Mouse (Mus musculus): ENCODE results near the gene Mfng. TPM values are rescaled to one million over a fixed set of nuclear protein-coding genes. Genes with fewer than 3 reads are reported as not detected.

Mfng gene
- polyA plus RNA-seq, 1 experiment from 2014 or later: 7.3 TPM

- no peak overlapping the region for H3K27ac ChIP-seq (ENCODE audit: poor library complexity, severe bottlenecking)
- 50% methylated on average over 13 of the region's 13 CpGs for WGBS
- no peaks in the 10 kb centered on the region for H3K9me3 ChIP-seq (replicated peaks)
- no peak for ATAC-seq (ENCODE audit: insufficient number of reproducible peaks, low FRiP score)
- H3K4me3 ChIP-seq: no peak overlapping the region
- peaks cover 34% of the 10 kb centered on the region for H3K4me1 ChIP-seq (replicated peaks)
- peaks cover 89% of the 10 kb centered on the region for H3K27me3 ChIP-seq (replicated peaks)
- no peak overlapping the region for H3K4me2 ChIP-seq
- no peaks in the 10 kb centered on the region for H3K36me3 ChIP-seq
- H3K9ac ChIP-seq: no peak overlapping the region
These were observed 56.3 kb downstream of the Mfng start for GRCm38 (mm10) chr15:78716936-78717335.

DNA sequence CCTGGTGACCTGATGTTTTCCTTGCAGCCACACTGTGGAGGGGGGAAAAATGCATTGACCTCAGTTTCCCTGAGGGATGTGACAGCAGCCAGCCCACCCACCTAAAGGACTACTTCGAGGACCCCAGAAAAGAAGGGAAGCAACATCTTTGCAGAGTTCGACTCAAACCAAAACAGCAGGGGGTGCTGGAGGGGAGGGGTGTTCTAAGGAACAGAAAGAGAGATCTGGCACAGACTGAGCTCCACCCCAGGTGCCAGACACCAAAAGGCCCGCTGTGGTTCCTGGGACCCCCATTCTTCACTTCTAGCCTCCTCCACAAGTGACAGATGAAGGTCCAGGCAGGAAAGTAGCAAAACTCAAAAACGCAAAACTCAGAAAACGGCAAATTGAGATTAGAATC lies 57.4 kb downstream of the Mfng start:
- WGBS: 36% methylated on average over 5 of the region's 5 CpGs
- Histone ChIP-seq H3K36me3 (no peaks in the 10 kb centered on the region), H3K4me2 (no peak overlapping the region)

DNA sequence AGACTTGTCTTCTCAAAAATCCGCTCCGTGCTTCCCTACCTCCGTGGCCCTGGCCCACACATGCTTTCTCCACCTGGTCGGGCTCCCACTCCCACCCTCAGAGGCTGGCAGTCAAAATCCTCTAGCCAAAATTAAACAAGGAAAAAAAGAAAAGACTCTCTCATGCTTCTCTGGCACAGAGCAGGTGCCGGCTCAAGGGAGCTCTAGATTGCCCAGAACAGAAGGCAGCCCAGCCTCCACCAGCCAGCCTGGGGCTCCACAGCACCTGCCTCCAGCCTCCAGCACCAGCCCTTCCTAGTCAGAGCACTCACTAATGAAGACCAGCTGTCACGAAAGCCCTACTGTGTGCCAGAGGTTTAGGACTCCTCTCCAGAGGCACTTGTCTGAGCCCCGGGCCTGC lies 59.5 kb downstream of the Mfng start:
- no peak overlapping the region for H3K9ac ChIP-seq
- no peaks in the 10 kb centered on the region for H3K36me3 ChIP-seq
- H3K4me3 ChIP-seq: no peak overlapping the region
- ATAC-seq (ENCODE audit: insufficient number of reproducible peaks, low FRiP score): no peak
- peaks cover 97% of the 10 kb centered on the region for H3K27me3 ChIP-seq (replicated peaks)
- H3K4me2 ChIP-seq: no peak overlapping the region
- 73% methylated on average over 7 of the region's 7 CpGs for WGBS
- peaks cover 16% of the 10 kb centered on the region for H3K4me1 ChIP-seq (replicated peaks)
- no peak overlapping the region for H3K27ac ChIP-seq (ENCODE audit: poor library complexity, severe bottlenecking)
- no peaks in the 10 kb centered on the region for H3K9me3 ChIP-seq (replicated peaks)

More for the DNA sequence above, 57.4 kb downstream of the Mfng start:
- no peak for ATAC-seq (ENCODE audit: insufficient number of reproducible peaks, low FRiP score)
- Histone ChIP-seq H3K27ac (ENCODE audit: poor library complexity, severe bottlenecking) (no peak overlapping the region), H3K4me3 (no peak overlapping the region), H3K9ac (no peak overlapping the region), H3K4me1 (replicated peaks) (peaks cover 34% of the 10 kb centered on the region), H3K9me3 (replicated peaks) (no peaks in the 10 kb centered on the region), H3K27me3 (replicated peaks) (peaks cover 97% of the 10 kb centered on the region)

- Histone ChIP-seq H3K9me3 (replicated peaks) (no peaks in the 10 kb centered on the region), H3K9ac (no peak overlapping the region), H3K27me3 (replicated peaks) (peaks cover 94% of the 10 kb centered on the region), H3K4me3 (peak overlapping the region; percentile 28), H3K4me1 (replicated peaks) (peaks cover 8% of the 10 kb centered on the region), H3K27ac (ENCODE audit: poor library complexity, severe bottlenecking) (no peak overlapping the region), H3K4me2 (peak overlapping the region; percentile 53), H3K36me3 (no peaks in the 10 kb centered on the region)
- no peak for ATAC-seq (ENCODE audit: insufficient number of reproducible peaks, low FRiP score)
- WGBS: 8% methylated on average over 53 of the region's 53 CpGs
These were observed 60.7 kb downstream of the Mfng start for GRCm38 (mm10) chr15:78712335-78713258.

DNA sequence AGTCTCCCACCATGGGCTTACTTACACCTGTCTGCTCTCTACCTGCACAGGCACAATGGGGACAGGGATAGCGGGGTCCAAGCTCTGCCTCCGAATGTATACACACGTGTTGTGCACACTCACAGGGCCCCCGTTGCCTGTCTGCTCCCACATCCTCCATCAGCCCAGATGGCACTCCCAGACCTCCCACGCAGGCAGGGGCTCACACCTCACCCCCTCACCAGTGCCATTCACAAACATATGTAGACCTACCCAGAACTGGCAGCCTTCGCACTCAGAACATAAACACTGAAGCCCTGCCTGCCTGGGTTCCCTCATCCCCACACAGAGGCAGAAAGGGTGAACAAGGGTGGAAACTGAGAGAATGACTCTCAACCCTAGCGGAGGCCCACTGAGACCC lies 61.3 kb downstream of the Mfng start:
- no peak for ATAC-seq (ENCODE audit: insufficient number of reproducible peaks, low FRiP score)
- Histone ChIP-seq H3K27me3 (replicated peaks) (peaks cover 92% of the 10 kb centered on the region), H3K9ac (no peak overlapping the region), H3K36me3 (no peaks in the 10 kb centered on the region), H3K27ac (ENCODE audit: poor library complexity, severe bottlenecking) (no peak overlapping the region), H3K9me3 (replicated peaks) (no peaks in the 10 kb centered on the region), H3K4me1 (replicated peaks) (peaks cover 5% of the 10 kb centered on the region), H3K4me3 (no peak overlapping the region), H3K4me2 (no peak overlapping the region)
- WGBS: 69% methylated on average over 7 of the region's 7 CpGs

DNA sequence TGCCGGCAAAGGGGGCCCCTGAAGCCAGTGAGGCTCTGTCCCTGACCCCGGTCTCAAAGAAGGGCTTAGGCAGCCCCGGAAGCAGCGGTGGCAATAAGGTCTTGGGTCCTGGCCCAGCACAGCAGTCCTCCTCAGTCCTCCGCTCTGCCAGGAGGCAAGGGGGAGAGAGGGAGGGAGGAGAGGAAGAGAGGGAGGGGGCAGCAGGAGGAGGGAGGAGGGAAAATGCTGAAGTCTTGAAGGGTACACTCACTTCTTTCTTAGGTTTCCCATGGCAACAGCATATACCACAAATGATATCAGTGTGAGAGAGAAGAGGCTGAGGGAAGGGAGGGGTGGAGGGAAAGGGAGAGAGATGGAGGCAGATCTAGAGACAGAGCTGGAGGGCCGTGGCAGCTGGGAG lies 62.6 kb downstream of the Mfng start:
- Histone ChIP-seq H3K4me2 (no peak overlapping the region), H3K9me3 (replicated peaks) (no peaks in the 10 kb centered on the region), H3K9ac (no peak overlapping the region), H3K36me3 (no peaks in the 10 kb centered on the region), H3K27ac (ENCODE audit: poor library complexity, severe bottlenecking) (no peak overlapping the region), H3K27me3 (replicated peaks) (peaks cover 85% of the 10 kb centered on the region), H3K4me1 (replicated peaks) (peaks cover 4% of the 10 kb centered on the region), H3K4me3 (no peak overlapping the region)
- 54% methylated on average over 6 of the region's 6 CpGs for WGBS
- ATAC-seq (ENCODE audit: insufficient number of reproducible peaks, low FRiP score): no peak

- peaks cover 4% of the 10 kb centered on the region for H3K4me1 ChIP-seq (replicated peaks)
- H3K9ac ChIP-seq: no peak overlapping the region
- H3K36me3 ChIP-seq: no peaks in the 10 kb centered on the region
- H3K4me2 ChIP-seq: no peak overlapping the region
- H3K9me3 ChIP-seq (replicated peaks): no peaks in the 10 kb centered on the region
- H3K27ac ChIP-seq (ENCODE audit: poor library complexity, severe bottlenecking): no peak overlapping the region
- peaks cover 84% of the 10 kb centered on the region for H3K27me3 ChIP-seq (replicated peaks)
- H3K4me3 ChIP-seq: no peak overlapping the region
- ATAC-seq (ENCODE audit: insufficient number of reproducible peaks, low FRiP score): no peak
- WGBS: 30% methylated on average over 7 of the region's 7 CpGs
These were observed 63.5 kb downstream of the Mfng start for GRCm38 (mm10) chr15:78709767-78710166.

DNA sequence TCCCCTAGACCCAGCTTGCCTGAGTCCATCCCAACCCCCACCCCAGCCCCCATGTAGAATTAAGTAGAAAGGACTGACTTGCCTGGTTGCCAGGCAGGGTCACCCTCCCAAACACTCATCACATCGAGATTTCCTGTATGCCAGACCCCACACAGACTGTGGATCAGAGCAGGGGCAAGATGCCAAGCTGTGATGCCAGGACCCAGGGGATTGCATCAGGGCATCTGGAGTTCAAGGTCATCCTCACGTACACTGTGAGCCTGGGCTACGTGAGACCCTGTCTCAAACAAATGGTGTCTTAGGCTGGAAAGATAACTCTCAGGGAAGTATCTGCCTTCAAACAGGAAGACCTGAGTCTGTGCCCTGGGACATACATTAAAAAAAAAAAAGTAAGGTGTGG lies 66.6 kb downstream of the Mfng start:
- no peak for ATAC-seq (ENCODE audit: insufficient number of reproducible peaks, low FRiP score)
- Histone ChIP-seq H3K27me3 (replicated peaks) (peaks cover 57% of the 10 kb centered on the region), H3K27ac (ENCODE audit: poor library complexity, severe bottlenecking) (no peak overlapping the region), H3K4me1 (replicated peaks) (peaks cover 3% of the 10 kb centered on the region; the same call in 1 of the 2 replicates), H3K9ac (no peak overlapping the region), H3K4me2 (no peak overlapping the region), H3K9me3 (replicated peaks) (no peaks in the 10 kb centered on the region), H3K4me3 (no peak overlapping the region), H3K36me3 (no peaks in the 10 kb centered on the region)
- WGBS: 44% methylated on average over 3 of the region's 3 CpGs

Other genes starting within 250 kb of the Mfng start
- 30.4 and 32.4 TPM in 2 replicates for gene C1qtnf6, start 242.1 kb downstream of the Mfng start, polyA plus RNA-seq (2016; fragmentation: Nextera tagmentation; extraction: Ambion mirVana)
- gene Sstr3, start 228.8 kb downstream of the Mfng start, polyA plus RNA-seq (2016; fragmentation: Nextera tagmentation; extraction: Ambion mirVana): 0.13 TPM in 1 of 2 replicates, not detected in the other
- 5.5 and 6.9 TPM in 2 replicates for gene Rac2, start 200.7 kb downstream of the Mfng start, polyA plus RNA-seq (2016; fragmentation: Nextera tagmentation; extraction: Ambion mirVana)
- 3.8 and 4.8 TPM in 2 replicates for gene Cyth4, start 176.4 kb downstream of the Mfng start, polyA plus RNA-seq (2016; fragmentation: Nextera tagmentation; extraction: Ambion mirVana)
- not detected in 2 replicates for gene Elfn2, start 54.7 kb downstream of the Mfng start, polyA plus RNA-seq (2016; fragmentation: Nextera tagmentation; extraction: Ambion mirVana)
- gene Card10, start 29.6 kb upstream of the Mfng start, polyA plus RNA-seq (2016; fragmentation: Nextera tagmentation; extraction: Ambion mirVana): 6.1 and 7.5 TPM in 2 replicates
- 40.5 and 40.8 TPM in 2 replicates for gene Cdc42ep1, start 69.1 kb upstream of the Mfng start, polyA plus RNA-seq (2016; fragmentation: Nextera tagmentation; extraction: Ambion mirVana)
- 0.84 TPM in 1 of 2 replicates, not detected in the other for gene Lgals2, start 82.1 kb upstream of the Mfng start, polyA plus RNA-seq (2016; fragmentation: Nextera tagmentation; extraction: Ambion mirVana)
- 54.0 and 54.7 TPM in 2 replicates for gene Gga1, start 103.7 kb upstream of the Mfng start, polyA plus RNA-seq (2016; fragmentation: Nextera tagmentation; extraction: Ambion mirVana)
- 0.15 and 0.47 TPM in 2 replicates for gene Gm49510, start 126.2 kb upstream of the Mfng start, polyA plus RNA-seq (2016; fragmentation: Nextera tagmentation; extraction: Ambion mirVana)
- 26.2 and 26.8 TPM in 2 replicates for gene Sh3bp1, start 126.3 kb upstream of the Mfng start, polyA plus RNA-seq (2016; fragmentation: Nextera tagmentation; extraction: Ambion mirVana)
- gene Pdxp, start 140.4 kb upstream of the Mfng start, polyA plus RNA-seq (2016; fragmentation: Nextera tagmentation; extraction: Ambion mirVana): 33.4 and 34.2 TPM in 2 replicates
- 667 and 690 TPM in 2 replicates for gene Lgals1, start 153.2 kb upstream of the Mfng start, polyA plus RNA-seq (2016; fragmentation: Nextera tagmentation; extraction: Ambion mirVana)
- 37.9 and 39.9 TPM in 2 replicates for gene Nol12, start 161.5 kb upstream of the Mfng start, polyA plus RNA-seq (2016; fragmentation: Nextera tagmentation; extraction: Ambion mirVana)
- gene Triobp, start 174.2 kb upstream of the Mfng start, polyA plus RNA-seq (2016; fragmentation: Nextera tagmentation; extraction: Ambion mirVana): 59.4 and 64.1 TPM in 2 replicates

All from heart, embryonic 12.5 days (tissue).